Comparison of ENCODE assay signal across 24 mouse cellular contexts in genomic region chr12:3773643-3774042, GRCm38 (mm10). TPM values are rescaled to one million over a fixed set of nuclear protein-coding genes. Genes with fewer than 3 reads are reported as not detected.
DNase-seq lines count a peak whose midpoint lies in the region; TF ChIP-seq lines count a peak whose summit lies in the region.
"Had no signal": no experiment of that assay in that cellular context is flagged by ENCODE, and none has a peak within 500 bp of the region (broad histone marks: within the 10 kb centered on the region; RNA-seq: fewer than 3 reads in every experiment).

No protein-coding gene starts in this region.

- intact Hi-C loops in left cerebral cortex, adult 2 months (cut with DNase I) = no loop called here
- intact Hi-C loops in left cerebral cortex, postnatal 14 days (cut with DNase I) = no loop called here

- peak; percentile 62 to 65 for DNase-seq in frontal cortex, postnatal 36 days (ENCODE audit: low spot score in 2 of 2)
- no peak for DNase-seq in frontal cortex, postnatal 10 days (ENCODE audit: low spot score in 2 of 2)
- peak in 1 of 2 experiments; percentile 29 for DNase-seq in left cerebral cortex, adult 2 months (ENCODE audit: extremely low spot score in 1 of 2, low spot score in 2 of 2)
- no peak for DNase-seq in left cerebral cortex, postnatal 14 days (ENCODE audit: low spot score in 2 of 2)
- peak; percentile 66 for DNase-seq in right cerebral cortex, adult 18-20 months
- DNase-seq in right cerebral cortex, postnatal 10 days (ENCODE audit: low spot score in 2 of 2) = no peak
- DNase-seq in telencephalon, adult 2 months (ENCODE audit: low read depth, low spot score) = peak; percentile 60
- DNase-seq in c-Kit-positive CD71-positive TER-119-positive erythroid progenitor cells, embryonic 14.5 days (ENCODE audit: low spot score) = no peak
- DNase-seq: adrenal gland, adult 2 months; adrenal gland, postnatal 14 days; cerebellum, adult 2 months; cerebellum, adult 9-11 months; cerebellum, postnatal 25 days; forebrain, postnatal 0 days; gastrocnemius, adult 2 months; gastrocnemius, postnatal 14 days; heart, adult 11 months; heart, postnatal 14 days; heart, postnatal 4 days had no signal

- no peak overlapping the region for H3K4me3 ChIP-seq in left cerebral cortex, adult 2 months
- H3K4me3 ChIP-seq: embryonic facial prominence, embryonic 12.5 days; embryonic facial prominence, embryonic 15.5 days; gastrocnemius, adult 2 months; heart, embryonic 12.5 days had no signal

- peak overlapping the region; percentile 79 for H3K27ac ChIP-seq in left cerebral cortex, adult 2 months
- H3K27ac ChIP-seq: embryonic facial prominence, embryonic 12.5 days; embryonic facial prominence, embryonic 15.5 days; gastrocnemius, adult 2 months; hindbrain, embryonic 14.5 days; hindbrain, postnatal 0 days had no signal

- no peak for TF ChIP-seq CTCF in left cerebral cortex, adult 2 months (IDR thresholded peaks at IDR 0.05)

RNA-seq across cellular contexts. Expression of gene Dnmt3a, which starts 32.2 kb away (rescaled TPM):
- total RNA-seq in left cerebral cortex, adult 2 months (2021) = 100 to 1,000 TPM in 1 of 2 experiments, 10 to 100 TPM in 1; 99.8 to 116 TPM
- 100 to 1,000 TPM; 337 to 343 TPM for total RNA-seq in left cerebral cortex, postnatal 14 days (2021)

Comparison
In these comparisons a context has a peak if more than half of its experiments do, and no peak if none do; other contexts are left out.
1. DNase-seq: peak in frontal cortex, postnatal 36 days (2 of 2), right cerebral cortex, adult 18-20 months (single experiment) and telencephalon, adult 2 months (single experiment); none in frontal cortex, postnatal 10 days (0 of 2), left cerebral cortex, postnatal 14 days (0 of 2), right cerebral cortex, postnatal 10 days (0 of 2) and c-Kit-positive CD71-positive TER-119-positive erythroid progenitor cells, embryonic 14.5 days (single experiment).